Mouse (Mus musculus): Measurements from ENCODE around the gene Vmn2r29.
"Not testable (repeated sequence)": the region's sequence is repeated elsewhere in the genome, so short reads cannot be mapped to it uniquely, and the experiment has no call there.

Gene Vmn2r29

GRCm38 (mm10) chr7:7247228-7247627, at the start of gene Vmn2r29:
Gene Vmn2r29, minus strand, starts transcription at chr7:7247328.
- DNase-seq: not testable (repeated sequence)

GRCm38 (mm10) chr7:7295595-7295994, 48.5 kb upstream of the Vmn2r29 start:
- DNase-seq: peak; percentile 67

- no peak for DNase-seq
Observed at GRCm38 (mm10) chr7:7281383-7281782, 34.3 kb upstream of the Vmn2r29 start.

GRCm38 (mm10) chr7:7277966-7278567, 30.9 kb upstream of the Vmn2r29 start, which contains the start of gene Gm45844:
Gene Gm45844, minus strand, starts transcription at chr7:7278289.
- peak; percentile 95 for DNase-seq

GRCm38 (mm10) chr7:7277556-7277955, 30.4 kb upstream of the Vmn2r29 start:
- peak; percentile 44 for DNase-seq

- DNase-seq: peak; percentile 39
Observed at GRCm38 (mm10) chr7:7209313-7210151, 37.6 kb downstream of the Vmn2r29 start, which contains the start of gene Zfp772. Gene Zfp772, minus strand, starts transcription at chr7:7209998.

GRCm38 (mm10) chr7:7188191-7188942, 58.8 kb downstream of the Vmn2r29 start:
- peak; percentile 70 for DNase-seq

- no peak for DNase-seq
Observed at GRCm38 (mm10) chr7:7187417-7188190, 59.5 kb downstream of the Vmn2r29 start.

- no peak for DNase-seq
Observed at GRCm38 (mm10) chr7:7185897-7186296, 61.2 kb downstream of the Vmn2r29 start.
